Mouse (Mus musculus) stomach, embryonic 15.5 days (tissue): Measurements from ENCODE around the gene 2900026A02Rik. TPM values are rescaled to one million over a fixed set of nuclear protein-coding genes. Genes with fewer than 3 reads are reported as not detected.

ENCODE experiments used
- ATAC-seq: fragments of 200-750 bp; cut with Nextera tagmentation; 2 replicates; pipeline ENCODE4 v1.8.0; 2017; ENCODE audit warnings: low read depth, moderate number of reproducible peaks, moderate TSS enrichment; ENCODE audit not compliant: insufficient read depth, low FRiP score
- H3K27ac ChIP-seq: fragments of 300-500 bp; sonication (generic); 2 replicates; pipeline ENCODE4 v1.5.1; 2015; ENCODE audit warnings: mild to moderate bottlenecking, inconsistent platforms
- H3K27me3 ChIP-seq: fragments of 300-500 bp; sonication (generic); replicated peaks from 2 replicates; pipeline ENCODE4 v1.6.1; 2015; ENCODE audit warnings: inconsistent platforms
- H3K36me3 ChIP-seq: fragments of 300-500 bp; sonication (generic); 2 replicates; pipeline ENCODE4 v1.6.1; 2015; ENCODE audit warnings: inconsistent platforms
- H3K4me1 ChIP-seq: fragments of 300-500 bp; sonication (generic); 2 replicates; pipeline ENCODE4 v1.6.1; 2015; ENCODE audit warnings: inconsistent platforms
- H3K4me2 ChIP-seq: fragments of 300-500 bp; sonication (generic); 2 replicates; pipeline ENCODE4 v1.6.1; 2015; ENCODE audit warnings: mild to moderate bottlenecking, inconsistent platforms
- H3K4me3 ChIP-seq: fragments of 300-500 bp; sonication (generic); replicated peaks from 2 replicates; pipeline ENCODE4 v1.5.1; 2015; ENCODE audit warnings: inconsistent platforms
- H3K9ac ChIP-seq: fragments of 300-500 bp; sonication (generic); 2 replicates; pipeline ENCODE4 v1.6.1; 2015; ENCODE audit warnings: inconsistent platforms
- H3K9me3 ChIP-seq: fragments of 300-500 bp; sonication (generic); 2 replicates; pipeline ENCODE4 v1.6.1; 2016; ENCODE audit warnings: inconsistent platforms
- WGBS: fragments of 180-500 bp; shearing (Covaris S2); methylation state at CpG from one replicate; pipeline ENCODE4 v1.1.7; 2015; 5-methylcytosine and 5-hydroxymethylcytosine counted together
- polyA plus RNA-seq: library from polyadenylated mRNA; unstranded; fragments of >200 nt; fragmentation: Nextera tagmentation; extraction: Ambion mirVana; gene quantifications from 2 replicates; pipeline ENCODE4 v1.2.1, GENCODE M21; 2015

The 2900026A02Rik gene
- 12.6 and 15.2 TPM in 2 replicates for polyA plus RNA-seq

- peak; percentile 34; the same call in 1 of the 2 replicates for ATAC-seq
- Histone ChIP-seq H3K36me3 (no peaks in the 10 kb centered on the region), H3K4me1 (peaks cover 39% of the 10 kb centered on the region), H3K9ac (peak within 1 kb of the TSS; percentile 47), H3K4me3 (peak within 1 kb of the TSS; percentile 70), H3K4me2 (peak within 1 kb of the TSS; percentile 97), H3K27me3 (no peaks in the 10 kb centered on the region), H3K27ac (peak within 1 kb of the TSS; percentile 74), H3K9me3 (no peaks in the 10 kb centered on the region)
- WGBS = 10% methylated on average over 42 of the region's 62 CpGs
Observed at GRCm38 (mm10) chr5:113221147-113221865, at the start of gene 2900026A02Rik. TSS of gene 2900026A02Rik (minus strand) at chr5:113221236.

GRCm38 (mm10) chr5:113270043-113270442, 49.0 kb upstream of the 2900026A02Rik start:
- no peaks in the 10 kb centered on the region for H3K27me3 ChIP-seq
- H3K9me3 ChIP-seq = no peaks in the 10 kb centered on the region
- H3K9ac ChIP-seq = no peak overlapping the region

GRCm38 (mm10) chr5:113268246-113268645, 47.2 kb upstream of the 2900026A02Rik start:
- H3K36me3 ChIP-seq = no peaks in the 10 kb centered on the region
- H3K4me3 ChIP-seq = no peak overlapping the region
- no peaks in the 10 kb centered on the region for H3K27me3 ChIP-seq
- ATAC-seq = 0 out of 2 replicates have a peak, but pooled peaks have one; percentile 43
- no peak overlapping the region for H3K27ac ChIP-seq
- no peaks in the 10 kb centered on the region for H3K4me1 ChIP-seq
- H3K9ac ChIP-seq = no peak overlapping the region
- H3K9me3 ChIP-seq = no peaks in the 10 kb centered on the region
- H3K4me2 ChIP-seq = no peak overlapping the region

More at GRCm38 (mm10) chr5:113270043-113270442, 49.0 kb upstream of the 2900026A02Rik start:
- Histone ChIP-seq H3K27ac (no peak overlapping the region), H3K4me3 (no peak overlapping the region), H3K4me2 (no peak overlapping the region), H3K36me3 (no peaks in the 10 kb centered on the region), H3K4me1 (no peaks in the 10 kb centered on the region)
- ATAC-seq = no peak
- WGBS = 84% methylated on average over 3 of the region's 3 CpGs

GRCm38 (mm10) chr5:113265637-113266036, 44.6 kb upstream of the 2900026A02Rik start:
- 74% methylated on average over 8 of the region's 8 CpGs for WGBS
- H3K36me3 ChIP-seq = no peaks in the 10 kb centered on the region

GRCm38 (mm10) chr5:113250806-113251205, 29.8 kb upstream of the 2900026A02Rik start:
- H3K9me3 ChIP-seq = no peaks in the 10 kb centered on the region
- no peak overlapping the region for H3K9ac ChIP-seq
- no peaks in the 10 kb centered on the region for H3K4me1 ChIP-seq
- no peak overlapping the region for H3K4me3 ChIP-seq
- no peak overlapping the region for H3K27ac ChIP-seq
- H3K27me3 ChIP-seq = no peaks in the 10 kb centered on the region
- H3K36me3 ChIP-seq = no peaks in the 10 kb centered on the region
- H3K4me2 ChIP-seq = no peak overlapping the region
- ATAC-seq = no peak
- WGBS = 90% methylated on average over 11 of the region's 11 CpGs

More at GRCm38 (mm10) chr5:113265637-113266036, 44.6 kb upstream of the 2900026A02Rik start:
- H3K4me3 ChIP-seq = no peak overlapping the region
- H3K4me1 ChIP-seq = no peaks in the 10 kb centered on the region
- H3K9me3 ChIP-seq = no peaks in the 10 kb centered on the region
- no peak overlapping the region for H3K4me2 ChIP-seq
- no peak overlapping the region for H3K9ac ChIP-seq
- H3K27ac ChIP-seq = no peak overlapping the region
- H3K27me3 ChIP-seq = no peaks in the 10 kb centered on the region
- no peak for ATAC-seq

- peak; percentile 43; the same call in 1 of the 2 replicates for ATAC-seq
- Histone ChIP-seq H3K27ac (peak overlapping the region; percentile 70), H3K36me3 (no peaks in the 10 kb centered on the region), H3K4me2 (no peak overlapping the region), H3K27me3 (no peaks in the 10 kb centered on the region), H3K4me1 (no peaks in the 10 kb centered on the region), H3K9me3 (no peaks in the 10 kb centered on the region), H3K4me3 (no peak overlapping the region), H3K9ac (no peak overlapping the region)
- WGBS = 64% methylated on average over 8 of the region's 8 CpGs
Observed at GRCm38 (mm10) chr5:113249263-113249930, 28.4 kb upstream of the 2900026A02Rik start.

GRCm38 (mm10) chr5:113230196-113230595, 9.2 kb upstream of the 2900026A02Rik start:
- Histone ChIP-seq H3K4me2 (no peak overlapping the region), H3K9me3 (no peaks in the 10 kb centered on the region), H3K27ac (no peak overlapping the region), H3K27me3 (no peaks in the 10 kb centered on the region), H3K4me3 (no peak overlapping the region), H3K36me3 (no peaks in the 10 kb centered on the region), H3K9ac (no peak overlapping the region), H3K4me1 (peaks cover 16% of the 10 kb centered on the region)
- ATAC-seq = no peak
- 59% methylated on average over 5 of the region's 5 CpGs for WGBS

- H3K4me1 ChIP-seq = peaks cover 16% of the 10 kb centered on the region
- peak; percentile 72 for ATAC-seq
- H3K9ac ChIP-seq = no peak within 1 kb of the TSS
- peak within 1 kb of the TSS; percentile 54 for H3K4me2 ChIP-seq
- peak within 1 kb of the TSS; percentile 26 for H3K4me3 ChIP-seq
- no peaks in the 10 kb centered on the region for H3K9me3 ChIP-seq
- no peaks in the 10 kb centered on the region for H3K27me3 ChIP-seq
- under 1% methylated on average over 13 of the region's 13 CpGs for WGBS
- no peaks in the 10 kb centered on the region for H3K36me3 ChIP-seq
- H3K27ac ChIP-seq = peak within 1 kb of the TSS; percentile 40
Observed at GRCm38 (mm10) chr5:113226632-113227102, 5.6 kb upstream of the 2900026A02Rik start, which contains the start of gene Tmem211. TSS of gene Tmem211 (plus strand) at chr5:113226909.

GRCm38 (mm10) chr5:113225686-113226435, 4.8 kb upstream of the 2900026A02Rik start:
- no peaks in the 10 kb centered on the region for H3K36me3 ChIP-seq
- peak overlapping the region; percentile 54 for H3K4me2 ChIP-seq
- H3K4me1 ChIP-seq = peaks cover 17% of the 10 kb centered on the region
- no peak for ATAC-seq
- H3K27me3 ChIP-seq = no peaks in the 10 kb centered on the region
- peak overlapping the region; percentile 26 for H3K4me3 ChIP-seq
- H3K9me3 ChIP-seq = no peaks in the 10 kb centered on the region
- WGBS = 25% methylated on average over 25 of the region's 25 CpGs
- H3K27ac ChIP-seq = peak overlapping the region; percentile 40; the same call in 1 of the 2 replicates
- H3K9ac ChIP-seq = no peak overlapping the region

- peaks cover 23% of the 10 kb centered on the region for H3K4me1 ChIP-seq
- H3K9ac ChIP-seq = no peak overlapping the region
- no peaks in the 10 kb centered on the region for H3K27me3 ChIP-seq
- no peak overlapping the region; the same call in 1 of the 2 replicates for H3K4me2 ChIP-seq
- 0 out of 2 replicates have a peak overlapping the region, but pooled peaks have one; percentile 23 for H3K27ac ChIP-seq
- H3K4me3 ChIP-seq = no peak overlapping the region
- WGBS = 22% methylated on average over 10 of the region's 10 CpGs
- no peaks in the 10 kb centered on the region for H3K36me3 ChIP-seq
- H3K9me3 ChIP-seq = no peaks in the 10 kb centered on the region
- ATAC-seq = no peak
Observed at GRCm38 (mm10) chr5:113225271-113225670, 4.2 kb upstream of the 2900026A02Rik start.

- ATAC-seq = no peak
- no peak overlapping the region for H3K9ac ChIP-seq
Observed at GRCm38 (mm10) chr5:113223888-113224287, 2.9 kb upstream of the 2900026A02Rik start.

More at GRCm38 (mm10) chr5:113223888-113224287, 2.9 kb upstream of the 2900026A02Rik start:
- Histone ChIP-seq H3K4me2 (no peak overlapping the region), H3K4me3 (no peak overlapping the region), H3K4me1 (peaks cover 34% of the 10 kb centered on the region), H3K36me3 (no peaks in the 10 kb centered on the region), H3K27ac (no peak overlapping the region), H3K9me3 (no peaks in the 10 kb centered on the region), H3K27me3 (no peaks in the 10 kb centered on the region)
- 47% methylated on average over 4 of the region's 4 CpGs for WGBS
